Mouse (Mus musculus): ENCODE data around the gene Fgr.

Fgr gene

GRCm38 (mm10) chr4:133014896-133015709 is 41.2 kb downstream of the Fgr start:
- DNase-seq (ENCODE audit: low read depth): no peak

GRCm38 (mm10) chr4:133015710-133016651 is 42.1 kb downstream of the Fgr start:
- no peak for DNase-seq (ENCODE audit: low read depth)

- no peak for DNase-seq (ENCODE audit: low read depth)
These were observed 43.0 kb downstream of the Fgr start for GRCm38 (mm10) chr4:133016677-133017415.

GRCm38 (mm10) chr4:133017597-133018262 is 43.8 kb downstream of the Fgr start:
- no peak for DNase-seq (ENCODE audit: low read depth)

- DNase-seq (ENCODE audit: low read depth): no peak
These were observed 44.4 kb downstream of the Fgr start for GRCm38 (mm10) chr4:133018263-133018798.

DNA sequence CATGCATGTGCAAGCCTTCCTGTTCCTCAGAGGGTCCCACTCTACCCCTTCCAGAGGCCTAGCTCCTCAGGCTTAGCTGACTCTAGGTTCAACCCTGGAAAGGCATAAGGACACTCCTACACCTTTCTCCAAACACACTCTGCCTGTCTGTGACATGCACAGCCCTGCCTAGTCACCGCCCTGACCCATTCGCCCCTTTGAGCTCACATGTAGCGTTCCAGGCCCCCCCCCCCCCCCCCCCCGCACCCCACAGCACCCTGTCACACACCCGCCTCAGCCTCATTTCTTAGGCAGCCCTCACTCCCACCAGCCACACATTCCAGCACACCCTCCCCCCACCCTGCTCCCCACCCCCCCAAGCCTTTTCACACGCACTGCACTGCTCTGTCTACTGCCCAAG is 46.8 kb downstream of the Fgr start:
- no peak for DNase-seq (ENCODE audit: low read depth)

DNA sequence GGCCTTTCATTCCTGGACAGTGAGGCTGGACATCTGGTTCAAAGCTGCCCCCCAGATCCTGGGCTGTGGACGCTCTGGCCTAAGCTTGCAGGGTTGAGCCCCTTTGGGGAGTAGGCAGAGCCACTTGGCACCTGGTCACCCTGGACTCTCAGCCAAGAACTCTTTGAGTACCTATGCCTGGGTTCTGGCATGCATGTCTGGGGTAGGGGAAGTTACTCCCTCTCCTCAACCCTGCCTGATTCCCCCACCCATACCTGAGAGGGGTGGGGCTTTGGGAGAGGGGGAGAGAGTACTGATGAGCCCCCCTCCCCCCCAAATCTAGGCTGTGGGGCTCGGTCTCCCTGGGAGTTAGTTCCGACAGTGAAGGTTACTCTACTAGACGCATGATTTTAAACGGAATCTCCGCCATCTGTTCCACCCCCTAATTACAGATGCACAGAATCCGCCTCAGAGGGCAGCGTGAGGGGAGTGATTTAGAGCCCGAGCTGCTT is 47.3 kb downstream of the Fgr start:
- no peak for DNase-seq (ENCODE audit: low read depth)

- no peak for DNase-seq (ENCODE audit: low read depth)
These were observed 48.3 kb downstream of the Fgr start for GRCm38 (mm10) chr4:133022217-133022616.

DNA sequence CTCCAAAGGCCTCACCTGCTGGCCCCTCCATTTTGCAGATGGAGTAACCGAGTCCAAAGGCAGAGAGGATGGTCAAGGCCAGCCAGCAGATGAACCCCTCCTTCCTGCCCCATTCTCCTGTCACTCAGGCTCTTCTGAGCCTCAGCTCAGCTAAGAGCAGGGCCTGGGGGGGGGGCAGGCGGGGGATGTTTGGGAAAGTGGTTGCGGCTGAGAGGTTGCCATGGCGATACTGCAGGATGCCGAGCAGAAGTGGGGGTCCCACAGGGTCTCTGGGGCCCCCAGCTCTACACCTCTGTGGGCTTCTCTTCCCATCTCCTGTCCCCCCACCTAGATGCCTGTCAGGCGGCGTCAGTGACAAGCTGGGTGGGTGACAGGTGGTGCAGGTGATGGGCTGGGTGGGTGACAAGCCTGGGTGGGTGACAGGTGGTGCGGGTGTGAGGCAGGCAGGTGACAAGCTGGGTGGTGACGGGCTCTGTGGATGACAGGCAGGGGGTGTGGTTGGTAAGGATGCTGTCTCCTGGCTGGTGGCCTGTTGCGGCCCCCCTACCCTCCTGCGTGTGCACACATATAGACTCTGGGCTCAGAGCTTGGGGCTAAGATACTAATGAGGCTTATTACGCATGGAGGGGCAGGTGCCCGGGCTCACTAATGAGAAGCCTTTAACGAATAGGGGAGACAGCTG is 49.2 kb downstream of the Fgr start:
- DNase-seq (ENCODE audit: low read depth): no peak

DNA sequence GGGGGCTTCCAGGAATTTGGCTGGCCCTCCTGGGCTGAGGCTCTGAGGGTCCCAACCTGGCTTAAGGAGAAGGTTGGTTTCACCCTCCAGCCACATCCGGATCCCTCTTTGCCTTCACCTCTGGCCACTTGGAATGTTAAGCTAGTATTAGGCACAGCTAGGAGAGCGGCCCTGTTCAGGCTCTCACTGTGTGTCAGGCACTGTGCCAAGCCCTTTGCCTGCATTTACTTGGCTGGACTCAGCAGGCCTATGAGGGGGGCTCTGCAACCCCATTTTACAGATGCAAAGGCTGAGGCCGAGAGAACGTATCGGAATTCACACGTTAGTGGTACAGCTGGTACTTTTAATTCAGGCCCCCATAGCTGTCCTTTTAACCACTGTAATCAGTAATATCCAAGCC is 49.7 kb downstream of the Fgr start:
- DNase-seq (ENCODE audit: low read depth): no peak

- no peak for DNase-seq (ENCODE audit: low read depth)
These were observed 50.5 kb downstream of the Fgr start for GRCm38 (mm10) chr4:133024404-133024803.

DNA sequence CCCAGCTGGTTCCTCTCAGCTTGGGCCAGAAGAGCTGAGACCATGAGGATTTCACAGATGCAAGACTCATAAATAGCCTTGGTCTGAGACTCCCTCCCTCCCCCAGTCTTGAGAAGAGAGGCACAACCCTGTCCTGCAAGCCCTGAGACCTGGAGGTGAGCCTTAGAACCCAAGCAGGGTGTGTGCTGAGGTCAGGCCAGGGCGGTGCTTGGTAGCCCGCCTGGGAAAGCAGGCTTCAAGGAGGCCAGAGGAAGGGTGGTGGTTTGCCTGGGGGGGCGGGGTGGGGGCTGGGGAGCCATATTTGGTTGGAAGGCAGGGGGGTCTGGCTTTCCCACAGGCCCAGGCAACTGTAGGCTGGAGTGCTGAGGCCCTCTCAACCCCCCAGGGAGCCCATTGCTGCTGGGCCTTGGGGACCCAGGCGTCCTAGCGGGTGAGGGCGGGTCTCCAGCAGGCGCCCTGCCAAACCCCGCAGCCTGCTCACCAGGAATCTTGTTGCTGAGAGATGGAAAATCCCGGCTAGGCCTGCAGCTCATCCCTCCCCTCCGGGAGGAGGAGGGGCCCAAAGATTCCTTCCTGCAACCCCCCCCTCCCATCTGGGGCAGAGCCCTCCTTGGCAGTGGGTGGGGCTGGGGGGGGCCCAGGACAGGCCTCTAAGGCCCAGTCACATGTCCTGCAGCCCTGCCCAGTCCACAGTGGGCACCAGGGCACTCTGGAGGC is 51.2 kb downstream of the Fgr start:
- DNase-seq (ENCODE audit: low read depth): no peak

GRCm38 (mm10) chr4:133026272-133026671 is 52.4 kb downstream of the Fgr start:
- DNase-seq (ENCODE audit: low read depth): no peak

DNA sequence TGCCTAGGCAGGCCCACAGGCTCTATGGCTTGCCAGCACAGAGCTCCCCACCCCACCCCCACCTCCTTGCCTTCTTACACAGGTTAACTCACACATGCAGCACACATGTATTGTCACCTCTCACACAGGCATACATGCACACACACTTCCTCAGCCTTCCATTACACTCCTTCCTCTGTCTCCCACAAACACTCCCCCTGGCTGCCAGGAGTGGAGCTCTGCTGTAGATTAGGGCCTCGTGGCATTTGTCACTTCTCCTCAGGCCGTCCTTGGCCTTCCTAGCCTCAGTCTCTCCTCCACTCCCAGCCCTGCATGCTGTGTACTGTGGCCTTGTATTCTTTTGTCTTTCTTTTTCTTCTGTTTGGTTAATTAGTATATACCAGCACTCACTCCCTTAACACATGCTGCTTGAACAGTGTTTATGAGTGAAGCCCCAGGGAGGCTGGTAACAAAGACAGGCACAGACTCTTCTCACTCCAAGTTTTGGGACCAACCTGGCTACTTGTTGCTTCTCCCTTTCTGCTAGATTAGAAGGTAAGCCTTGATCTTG is 53.0 kb downstream of the Fgr start:
- no peak for DNase-seq (ENCODE audit: low read depth)

DNA sequence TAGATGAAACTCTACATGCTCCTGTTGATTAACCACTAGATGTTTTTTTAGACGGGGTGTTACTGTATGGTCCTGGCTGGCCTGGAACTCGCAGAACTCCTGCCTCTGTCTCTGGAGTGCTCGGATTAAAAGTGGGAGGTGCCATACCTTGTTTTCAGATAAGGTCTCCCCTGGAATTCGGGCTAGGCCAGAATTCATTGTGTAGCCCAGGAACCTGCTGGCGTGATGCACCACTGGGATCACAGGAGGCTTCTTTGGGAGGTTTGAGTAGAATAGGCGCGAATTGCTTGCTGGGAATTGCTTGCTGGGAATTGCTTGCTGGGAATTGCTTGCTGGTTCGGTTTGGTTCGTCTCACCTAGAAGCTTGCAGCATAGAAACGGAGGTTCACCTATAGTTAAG is 53.8 kb downstream of the Fgr start:
- DNase-seq (ENCODE audit: low read depth): no peak

GRCm38 (mm10) chr4:133028193-133028592 is 54.3 kb downstream of the Fgr start:
- no peak for DNase-seq (ENCODE audit: low read depth)

DNA sequence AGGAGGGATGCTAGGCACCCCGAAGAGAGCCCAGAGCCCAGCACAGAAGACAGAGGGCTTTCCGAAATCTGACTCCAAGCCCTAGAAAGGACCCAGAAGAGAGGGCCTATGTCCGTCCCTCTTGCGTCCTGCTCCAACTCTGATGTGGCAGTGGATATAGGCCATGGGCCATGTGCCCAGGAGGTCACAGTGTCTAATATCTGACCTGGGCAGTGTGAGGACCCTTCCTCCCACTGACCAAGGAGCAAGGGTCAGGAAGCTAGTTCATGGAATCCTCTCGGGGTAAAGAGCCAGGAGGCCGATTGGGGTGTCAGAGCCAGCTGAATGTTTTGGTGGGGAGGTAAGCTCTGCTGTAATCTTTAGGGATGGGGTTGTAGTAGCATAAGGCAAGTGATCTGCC is 55.0 kb downstream of the Fgr start:
- no peak for DNase-seq (ENCODE audit: low read depth)

- no peak for DNase-seq (ENCODE audit: low read depth)
These were observed 58.7 kb downstream of the Fgr start for GRCm38 (mm10) chr4:133032410-133033095.

GRCm38 (mm10) chr4:133034478-133034877 is 60.6 kb downstream of the Fgr start:
- no peak for DNase-seq (ENCODE audit: low read depth)
